Mouse (Mus musculus) adrenal gland, adult (tissue): ENCODE results near the gene Stap2.

Source experiments
- DNase-seq, 2 experiments: peaks; one replicate each; pipeline ENCODE4 v3.0.0; 2022 to 2023; ENCODE audit warnings: low spot score in 1 of 2; ENCODE audit not compliant: inconsistent age in 2 of 2

The Stap2 gene

DNA sequence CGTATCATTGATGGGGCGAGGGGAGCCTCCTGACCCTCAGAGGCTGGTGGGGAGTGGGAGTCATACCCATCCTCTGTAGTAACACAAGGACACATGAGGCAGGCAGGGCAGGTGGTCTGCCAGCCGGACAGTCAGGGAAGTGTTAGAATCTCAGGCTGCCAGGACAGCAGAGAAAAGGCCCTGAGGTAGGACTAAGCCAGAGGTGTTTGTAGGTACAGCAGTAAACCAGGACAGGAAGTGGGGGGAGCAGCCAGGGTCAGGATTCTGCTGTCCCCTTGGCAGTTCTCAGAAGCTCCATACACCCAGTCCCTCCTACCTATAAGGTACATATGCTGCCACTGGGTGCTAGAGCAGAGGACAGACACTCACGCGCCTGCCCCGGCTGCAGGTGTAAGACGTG lies 43.8 kb downstream of the Stap2 start:
- no peak for DNase-seq

DNA sequence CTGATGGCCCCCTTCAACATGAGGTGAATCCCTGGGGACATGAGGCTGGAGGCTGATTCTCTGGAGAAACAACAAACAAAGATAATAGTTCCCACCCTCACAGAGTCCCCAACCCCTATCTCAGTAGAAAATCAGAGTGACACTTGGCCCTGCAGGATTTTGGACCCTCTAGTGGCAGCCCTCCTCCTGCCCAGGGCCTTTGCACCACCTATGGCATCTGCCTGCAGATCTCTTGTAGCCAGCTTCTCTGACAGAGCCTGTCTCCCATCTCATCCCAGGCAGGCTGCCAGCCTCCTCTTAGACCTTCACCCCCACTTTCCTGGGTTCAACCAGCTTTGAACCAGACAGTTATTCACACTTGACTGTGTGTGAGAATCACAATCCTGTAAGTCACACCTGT lies 44.6 kb downstream of the Stap2 start:
- DNase-seq = no peak

GRCm38 (mm10) chr17:55959946-55960740 lies 45.2 kb downstream of the Stap2 start:
- DNase-seq = peak in 1 of 2 experiments; percentile 28

GRCm38 (mm10) chr17:55958918-55959728 lies 46.3 kb downstream of the Stap2 start, which contains the start of gene Yju2:
TSS of gene Yju2 (plus strand) at chr17:55959099.
- peak; percentile 93 to 99 for DNase-seq

- DNase-seq = no peak
These were observed 46.8 kb downstream of the Stap2 start for GRCm38 (mm10) chr17:55958584-55958886.

DNA sequence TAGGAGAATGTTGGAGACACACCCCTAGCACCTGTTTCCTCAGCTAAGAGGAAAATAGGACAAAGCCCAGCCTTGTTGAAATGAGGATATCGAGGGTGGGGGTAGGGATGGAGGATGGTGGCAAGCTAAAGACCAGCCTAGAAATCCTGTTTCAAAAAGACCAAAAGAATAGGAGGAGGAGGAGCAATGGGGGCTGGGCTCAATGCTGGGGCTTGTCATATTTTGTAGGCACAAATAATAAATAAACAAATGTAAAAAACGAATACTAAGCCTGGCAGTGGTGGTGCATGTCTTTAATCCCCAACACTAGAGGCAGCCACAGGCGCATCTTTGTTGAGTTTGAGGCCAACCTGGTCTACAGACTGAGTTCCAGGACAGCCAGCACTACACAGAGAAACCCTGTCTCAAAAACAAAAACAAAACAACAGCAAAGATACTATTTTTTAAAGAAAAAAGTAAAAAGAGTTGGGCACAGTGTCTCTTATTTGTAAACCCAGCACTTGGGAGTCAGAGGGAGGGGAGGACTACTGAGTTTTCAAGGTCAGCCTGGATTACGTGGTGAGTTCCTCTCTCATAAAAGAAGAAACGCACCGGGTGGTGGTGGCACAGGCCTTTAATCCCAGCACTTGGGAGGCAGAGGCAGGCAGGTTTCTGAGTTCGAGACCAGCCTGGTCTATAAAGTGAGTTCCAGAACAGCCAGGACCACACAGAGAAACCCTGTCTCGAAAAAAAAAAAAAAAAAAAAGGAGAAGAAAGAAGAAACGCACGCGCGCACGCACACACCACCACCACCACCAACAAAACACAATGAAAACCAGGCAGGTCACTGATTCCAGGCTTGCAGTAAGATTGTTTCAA lies 47.4 kb downstream of the Stap2 start:
- peak; percentile 35 to 56 for DNase-seq

- DNase-seq = peak; percentile 79 to 89
These were observed 48.2 kb downstream of the Stap2 start for GRCm38 (mm10) chr17:55957168-55957567.

DNA sequence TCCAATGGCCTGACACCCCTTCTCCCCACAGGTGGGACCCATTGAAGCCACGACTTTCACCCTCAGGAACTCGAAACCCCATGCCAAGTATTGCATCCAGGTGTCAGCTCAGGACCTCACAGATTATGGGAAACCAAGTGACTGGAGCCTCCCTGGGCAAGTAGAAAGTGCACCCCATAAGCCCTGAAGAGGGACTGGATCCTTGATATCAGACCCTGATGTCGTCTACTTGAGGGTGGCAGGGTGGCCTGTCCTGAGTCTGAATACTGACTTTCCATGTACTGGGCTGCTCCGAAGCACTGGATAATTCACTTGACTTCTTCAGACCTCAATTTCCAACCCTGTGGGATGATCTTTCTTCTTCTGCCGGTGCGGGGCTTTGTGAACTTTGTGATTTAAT lies 48.8 kb downstream of the Stap2 start:
- DNase-seq = peak in 1 of 2 experiments; percentile 48

- DNase-seq = peak in 1 of 2 experiments; percentile 71
These were observed 49.3 kb downstream of the Stap2 start for GRCm38 (mm10) chr17:55956129-55956528.

GRCm38 (mm10) chr17:55954229-55954628 lies 51.2 kb downstream of the Stap2 start:
- DNase-seq = no peak

DNA sequence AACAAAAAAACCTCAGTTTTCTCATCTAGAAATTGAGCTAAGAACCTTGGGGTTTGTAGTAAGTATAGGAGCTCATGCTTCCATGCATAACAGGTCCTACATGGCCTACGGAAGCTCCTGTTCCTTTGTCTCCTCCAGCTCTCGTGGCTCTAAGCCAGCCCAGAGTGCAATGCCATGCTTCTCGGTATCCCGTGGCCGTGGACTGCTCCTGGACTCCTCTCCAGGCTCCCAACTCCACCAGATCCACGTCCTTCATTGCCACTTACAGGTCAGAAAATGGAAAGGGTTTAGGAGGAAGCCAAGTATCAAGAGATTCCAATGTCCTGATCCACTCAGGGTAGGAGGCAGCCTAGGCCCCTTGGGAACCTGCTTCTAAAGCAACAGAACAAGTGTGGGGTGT lies 51.6 kb downstream of the Stap2 start:
- DNase-seq = no peak

DNA sequence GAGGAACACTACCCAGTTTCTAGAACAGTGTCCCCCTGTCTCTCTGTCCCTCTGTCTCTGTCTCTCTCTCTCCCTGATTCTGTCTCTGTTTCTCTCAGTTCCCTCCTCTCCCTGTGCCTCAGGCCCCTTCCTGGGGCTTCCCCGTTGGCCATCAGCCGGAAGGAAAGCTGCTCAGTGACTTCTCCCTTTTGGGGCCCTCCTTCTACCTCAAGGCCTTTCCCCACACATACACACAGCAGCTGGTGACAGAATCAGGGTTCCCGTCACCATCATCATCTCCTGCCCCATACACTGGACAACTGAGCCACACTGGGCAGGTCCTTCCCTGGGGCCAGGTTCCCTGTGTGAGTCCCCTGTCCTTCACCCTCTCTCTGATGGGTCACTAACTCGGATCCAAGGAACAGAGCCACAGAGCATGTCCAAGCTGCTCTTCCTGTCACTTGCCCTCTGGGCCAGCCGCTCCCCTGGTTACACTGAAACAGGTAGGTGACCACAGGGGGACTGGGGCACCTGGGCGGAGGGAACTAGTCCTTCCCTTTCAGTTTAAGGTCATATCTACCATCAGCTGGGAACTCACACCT lies 52.8 kb downstream of the Stap2 start, which contains the start of gene Ebi3:
Gene Ebi3, plus strand, starts transcription at position 194 of the 581 bp plus-strand sequence.
- peak in 1 of 2 experiments; percentile 42 for DNase-seq

- no peak for DNase-seq
These were observed 53.3 kb downstream of the Stap2 start for GRCm38 (mm10) chr17:55952041-55952440.

GRCm38 (mm10) chr17:55950601-55951000 lies 54.8 kb downstream of the Stap2 start:
- no peak for DNase-seq

DNA sequence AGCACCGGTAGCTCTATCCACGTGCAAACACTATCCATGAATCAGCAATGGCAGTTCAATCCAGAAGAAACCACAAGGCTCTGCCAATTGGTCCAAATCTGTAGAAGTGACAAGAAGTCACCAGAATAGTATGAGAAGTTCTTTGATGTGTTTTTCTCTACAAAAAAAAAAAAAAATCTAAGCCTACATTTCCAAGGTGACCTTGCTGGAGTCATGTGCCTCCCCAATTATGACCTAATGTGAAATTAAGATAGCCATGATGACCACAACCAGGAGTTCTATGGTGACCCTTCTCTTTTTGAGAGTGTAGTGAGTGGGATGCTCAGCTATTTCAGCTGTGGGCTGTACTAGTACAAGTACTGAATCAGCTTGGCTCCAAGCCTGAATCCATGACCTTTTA lies 56.0 kb downstream of the Stap2 start, which contains the start of gene Zfp119b:
Gene Zfp119b, minus strand, starts transcription at position 101 of the 400 bp plus-strand sequence.
- DNase-seq = peak in 1 of 2 experiments; percentile 67

GRCm38 (mm10) chr17:55948647-55949046 lies 56.7 kb downstream of the Stap2 start:
- no peak for DNase-seq
